Mouse (Mus musculus) T-cell, adult 2 months (primary cell): ENCODE data around the gene Ttc8.

ENCODE experiments used
- DNase-seq: peaks from one replicate; pipeline ENCODE4 v3.0.0; 2022; ENCODE audit warnings: low spot score

The Ttc8 gene

GRCm38 (mm10) chr12:98973461-98973860 lies 53.1 kb downstream of the Ttc8 start:
- DNase-seq, result no peak

DNA sequence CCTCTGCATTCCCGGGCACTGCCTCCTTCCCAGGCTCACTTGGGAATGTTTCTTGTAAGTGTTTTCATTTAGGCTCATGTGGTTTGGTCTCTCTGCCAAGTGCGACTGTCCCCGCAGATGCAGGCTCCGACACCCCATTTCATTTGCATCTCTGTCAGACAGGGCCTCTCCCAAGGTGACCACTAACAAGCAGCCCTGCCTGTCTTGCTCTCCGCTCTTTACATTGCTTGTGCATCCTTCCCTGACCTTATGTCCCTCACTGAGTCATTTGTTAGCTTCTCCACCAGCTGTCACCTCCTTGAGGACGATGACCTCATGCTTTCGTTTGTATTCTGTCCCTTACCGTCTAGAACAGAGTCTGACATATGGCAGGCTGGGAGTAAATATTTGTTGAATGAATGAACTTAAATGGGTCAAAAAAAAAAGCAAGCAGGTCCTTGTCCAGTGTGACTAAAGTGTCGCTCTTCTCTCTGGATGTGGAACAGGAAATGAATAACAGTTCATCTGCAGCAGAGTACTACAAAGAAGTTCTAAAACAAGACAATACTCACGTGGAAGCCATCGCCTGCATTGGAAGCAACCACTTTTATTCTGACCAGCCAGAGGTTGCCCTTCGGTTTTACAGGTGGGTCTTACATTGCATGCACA lies 53.9 kb downstream of the Ttc8 start:
- no peak for DNase-seq

DNA sequence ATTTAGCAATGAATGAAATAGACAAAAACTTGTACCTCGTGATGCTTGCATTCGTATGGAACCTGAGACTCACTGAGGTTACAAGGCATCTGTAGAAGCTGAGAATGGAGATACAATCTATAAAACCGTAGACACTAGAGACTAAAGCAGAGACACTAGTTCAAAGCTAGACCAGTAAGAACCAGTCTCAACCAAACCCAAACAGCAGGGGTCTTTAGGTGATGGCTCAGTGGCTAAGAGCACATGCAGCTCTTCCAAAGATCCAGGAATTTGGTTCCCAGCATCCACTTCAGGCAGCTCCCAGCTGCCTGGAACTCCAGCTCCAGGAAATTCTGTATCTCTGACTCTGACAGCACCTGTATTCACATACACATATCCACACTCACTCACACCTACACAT lies 60.7 kb downstream of the Ttc8 start:
- no peak for DNase-seq

DNA sequence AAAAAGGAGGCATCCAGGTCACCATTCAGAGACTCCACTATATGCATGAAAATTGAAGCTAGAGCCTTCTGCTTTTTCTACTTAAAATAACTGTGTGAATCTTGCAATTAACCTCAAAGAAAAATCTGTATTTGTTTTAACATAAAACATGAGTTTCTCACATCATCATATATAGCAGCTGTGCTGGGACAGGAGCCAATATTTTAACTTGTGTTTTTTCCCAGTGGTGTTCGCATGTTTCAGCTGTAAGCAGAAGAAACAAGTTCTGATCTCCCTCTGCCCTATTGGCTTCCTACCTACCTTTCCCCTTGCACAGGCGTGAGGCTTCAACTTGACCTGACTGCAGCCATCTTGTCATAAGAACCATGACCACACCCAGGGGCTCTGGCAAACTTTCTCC lies 64.4 kb downstream of the Ttc8 start:
- DNase-seq, result no peak

DNA sequence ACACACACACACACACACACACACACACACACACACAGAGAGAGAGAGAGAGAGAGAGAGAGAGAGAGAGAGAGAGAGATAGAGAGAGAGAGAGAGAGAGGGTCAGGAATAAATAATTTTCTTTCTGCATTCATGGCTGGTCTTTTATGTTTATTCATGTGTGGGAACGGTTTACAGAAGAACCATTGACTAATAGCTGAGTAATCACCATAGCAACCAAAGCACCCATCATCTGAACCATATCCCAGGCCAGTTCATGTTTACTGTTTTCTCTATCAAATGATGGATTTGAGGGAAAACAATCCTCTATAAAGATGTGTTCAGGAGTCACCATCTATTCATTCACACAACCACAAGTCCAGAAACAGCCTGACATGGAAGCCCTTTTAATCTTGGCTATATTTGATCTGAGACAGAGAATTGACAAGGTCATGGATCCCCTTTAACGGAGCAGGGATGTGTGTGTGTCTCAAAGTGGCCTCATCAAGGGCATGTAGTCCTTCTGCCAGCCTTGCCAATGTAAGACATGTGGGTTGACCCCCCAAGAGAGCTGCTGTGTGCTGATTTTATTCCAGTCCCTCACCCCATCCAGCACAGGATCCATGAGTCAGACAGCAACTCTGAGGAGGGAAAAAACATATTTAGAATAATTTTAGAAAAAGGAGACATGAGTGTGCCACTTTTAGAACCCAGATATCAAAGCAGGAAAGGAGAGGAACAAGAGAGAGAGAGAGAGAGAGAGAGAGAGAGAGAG lies 70.9 kb downstream of the Ttc8 start:
- no peak for DNase-seq

DNA sequence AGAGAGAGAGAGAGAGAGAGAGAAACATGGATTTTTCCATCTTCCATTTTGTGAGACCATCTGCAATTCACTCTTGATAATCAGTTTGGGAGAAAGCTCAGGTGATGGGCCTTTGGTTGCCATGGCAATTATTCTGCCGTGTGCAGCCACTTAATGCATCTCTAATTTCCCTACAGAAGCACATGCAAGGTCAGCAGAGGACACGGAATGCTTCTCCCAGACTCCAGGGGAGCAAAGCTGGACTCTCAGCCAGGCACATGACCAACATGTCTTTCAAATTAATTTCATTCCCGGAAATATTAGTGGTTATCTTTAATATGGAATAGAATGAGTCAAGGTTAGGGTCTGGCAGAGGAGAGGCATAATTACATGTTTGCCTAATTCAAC lies 71.4 kb downstream of the Ttc8 start:
- no peak for DNase-seq

DNA sequence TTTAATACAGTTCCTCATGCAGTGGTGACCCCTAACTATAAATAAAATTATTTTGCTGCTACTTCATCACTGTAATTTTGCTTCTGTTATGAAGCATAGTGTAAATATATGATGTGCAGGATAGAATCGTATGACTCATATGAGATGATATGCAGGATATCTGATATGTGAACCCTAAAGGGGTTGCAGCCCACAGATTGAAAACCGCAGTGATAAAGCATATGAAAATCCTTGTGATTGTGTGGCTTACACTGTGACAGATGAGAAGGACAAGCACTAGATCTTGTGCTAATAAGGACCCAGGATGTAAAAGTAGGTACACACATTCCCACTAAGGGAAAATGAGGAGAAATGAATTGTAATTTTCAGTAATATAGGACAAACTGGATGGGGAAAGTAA lies 73.4 kb downstream of the Ttc8 start:
- no peak for DNase-seq

DNA sequence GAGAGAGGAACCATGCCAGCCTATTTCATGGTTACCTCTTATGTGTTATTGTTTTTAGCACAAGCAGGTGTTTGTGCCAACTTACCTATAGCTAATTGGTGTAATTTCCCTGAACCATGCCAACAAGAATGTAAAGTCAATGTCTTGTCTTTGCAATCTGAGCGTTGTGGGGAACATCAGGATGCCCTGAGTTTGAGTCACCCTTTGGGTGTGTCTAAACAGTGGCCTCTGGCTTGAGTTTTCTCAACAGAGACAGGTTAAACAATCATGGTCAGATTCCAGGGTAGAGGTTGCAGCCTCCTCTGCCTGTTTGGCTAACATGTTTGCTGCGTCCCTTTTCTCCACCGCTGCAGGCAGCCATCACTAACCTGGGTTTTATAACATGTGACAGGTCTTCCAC lies 74.0 kb downstream of the Ttc8 start:
- DNase-seq, result no peak

GRCm38 (mm10) chr12:98995881-98996280 lies 75.5 kb downstream of the Ttc8 start:
- no peak for DNase-seq

DNA sequence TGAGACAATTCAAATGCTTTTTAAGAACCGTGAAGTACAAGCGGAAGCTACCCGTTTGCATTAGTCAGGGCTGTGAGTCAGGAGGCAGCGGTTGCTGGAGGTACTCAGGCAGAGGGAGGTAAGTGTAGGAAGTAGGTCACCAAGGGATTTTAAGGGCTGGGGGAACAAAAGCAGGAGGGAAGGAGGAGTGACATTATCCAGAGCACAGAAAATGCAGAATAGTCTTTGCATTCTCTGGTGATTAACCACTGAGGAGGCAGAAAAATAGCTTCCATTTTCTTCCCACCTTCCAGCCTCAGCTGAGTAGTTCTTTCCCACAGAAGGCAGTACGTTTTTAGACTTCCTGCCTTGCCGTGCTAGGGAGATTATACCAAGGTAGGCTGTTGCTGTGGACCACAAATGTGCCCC lies 76.2 kb downstream of the Ttc8 start:
- DNase-seq, result no peak

GRCm38 (mm10) chr12:98997046-98997445 lies 76.7 kb downstream of the Ttc8 start:
- no peak for DNase-seq

GRCm38 (mm10) chr12:98998662-98999428 lies 78.5 kb downstream of the Ttc8 start:
- no peak for DNase-seq

DNA sequence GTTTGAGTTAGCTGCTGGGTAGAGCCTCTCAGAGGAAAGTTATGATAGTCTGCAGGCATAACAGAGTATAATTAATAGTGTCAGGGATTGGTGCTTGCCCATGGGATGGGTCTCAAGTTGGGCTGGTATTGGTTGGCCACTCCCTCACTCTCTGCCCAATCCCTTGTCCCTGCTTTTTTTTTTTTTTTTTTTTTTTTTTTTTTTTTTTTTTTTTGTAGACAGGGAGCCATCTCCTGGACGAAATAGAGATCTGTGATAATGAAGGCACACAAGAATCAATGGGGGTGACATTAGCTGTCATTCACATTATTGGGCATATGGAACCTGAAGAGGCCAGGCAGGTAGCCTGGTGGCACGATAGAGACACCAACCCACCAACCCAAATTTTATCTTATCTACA lies 79.9 kb downstream of the Ttc8 start:
- DNase-seq, result no peak

GRCm38 (mm10) chr12:99003046-99003445 lies 82.7 kb downstream of the Ttc8 start:
- no peak for DNase-seq

- DNase-seq, result no peak
Measured at GRCm38 (mm10) chr12:99004752-99005151, 84.4 kb downstream of the Ttc8 start.

DNA sequence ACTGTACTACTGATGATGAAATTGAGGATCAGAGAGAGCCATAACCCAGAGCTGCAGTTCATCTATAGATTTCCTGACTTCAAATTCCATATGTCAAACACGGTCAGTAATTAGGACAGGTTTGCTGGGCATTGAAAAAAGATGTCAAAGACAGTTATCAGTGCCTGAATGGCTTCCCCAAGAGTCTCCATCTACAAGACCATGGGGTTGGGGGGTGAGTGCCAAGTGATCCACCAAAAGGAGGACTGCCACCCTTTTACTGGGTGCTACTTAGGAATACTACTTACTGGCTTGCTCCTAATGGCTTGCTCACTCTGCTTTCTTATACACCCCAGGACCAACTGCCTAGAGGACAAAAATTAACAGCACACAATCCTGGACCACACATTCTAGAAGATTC lies 88.4 kb downstream of the Ttc8 start:
- no peak for DNase-seq

- no peak for DNase-seq
Measured at GRCm38 (mm10) chr12:99009430-99009829, 89.1 kb downstream of the Ttc8 start.

GRCm38 (mm10) chr12:99010044-99010443 lies 89.7 kb downstream of the Ttc8 start:
- DNase-seq, result no peak

GRCm38 (mm10) chr12:99011161-99011861 lies 90.9 kb downstream of the Ttc8 start:
- DNase-seq, result no peak

DNA sequence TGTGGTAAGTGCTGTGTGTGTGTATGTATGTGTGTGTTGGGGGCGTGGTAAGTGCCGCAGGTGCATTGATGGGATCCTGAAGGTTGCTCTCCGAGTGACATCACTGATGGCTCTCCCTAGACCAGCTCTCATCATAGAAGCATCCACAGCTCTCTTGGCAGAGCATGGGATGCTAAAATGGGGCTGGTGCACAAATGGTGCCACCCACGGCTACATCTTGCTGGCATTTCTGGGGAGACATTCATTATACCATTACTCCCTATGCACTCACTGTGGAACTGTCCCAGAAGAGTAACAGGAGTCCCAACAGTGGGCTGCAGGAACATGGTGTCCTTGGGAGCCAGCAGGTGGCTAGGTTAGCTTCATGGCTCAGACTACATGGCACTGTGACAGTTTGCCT lies 95.5 kb downstream of the Ttc8 start:
- no peak for DNase-seq

DNA sequence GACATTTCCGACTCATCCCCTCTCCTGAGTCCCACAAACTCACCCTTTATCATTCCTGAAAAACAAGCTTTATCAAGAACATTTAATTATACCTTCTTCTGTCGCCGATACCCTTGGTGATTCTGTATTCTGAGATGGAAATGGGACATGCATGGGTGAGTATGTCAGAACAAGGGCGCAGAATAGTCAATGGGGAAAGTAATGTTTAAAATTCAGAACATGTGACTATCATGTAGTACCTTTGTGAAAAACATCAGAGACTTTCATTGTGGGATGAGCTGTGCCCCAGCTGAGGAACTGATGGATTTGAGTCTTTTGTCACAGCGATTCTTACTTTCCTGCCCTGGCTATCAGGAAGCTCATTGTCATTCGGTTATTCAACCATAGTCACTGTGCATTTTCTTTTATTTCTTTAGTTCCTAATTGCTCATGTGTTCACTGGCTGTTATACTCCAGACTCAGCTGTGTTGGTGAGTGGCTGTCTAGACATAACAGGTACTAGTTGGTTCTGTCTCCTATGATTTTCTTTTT lies 104.1 kb downstream of the Ttc8 start:
- DNase-seq, result no peak

GRCm38 (mm10) chr12:99026291-99026690 lies 105.9 kb downstream of the Ttc8 start:
- no peak for DNase-seq
